In genomic region chr6:108057353-108057752, GRCm38 (mm10) we compare ENCODE assay signal across 11 mouse cellular contexts.
"Had no signal": no experiment of that assay in that cellular context is flagged by ENCODE, and none has a peak within 500 bp of the region (broad histone marks: within the 10 kb centered on the region; RNA-seq: fewer than 3 reads in every experiment).

No protein-coding gene starts in this region.

- H3K4me3 ChIP-seq: left cerebral cortex, adult 2 months; liver, embryonic 13.5 days had no signal

- H3K4me1 ChIP-seq: liver, embryonic 13.5 days had no signal

- H3K4me2 ChIP-seq: liver, embryonic 13.5 days; midbrain, embryonic 11.5 days had no signal

- DNase-seq: layer of hippocampus, adult 9-11 months; liver, embryonic 13.5 days; lung, adult 2 months; lung, postnatal 14 days; lung, postnatal 4 days; midbrain, embryonic 14.5 days; thymus, adult 18-20 months; thymus, postnatal 36 days had no signal

- H3K27me3 ChIP-seq: liver, embryonic 13.5 days had no signal

- H3K27ac ChIP-seq: kidney, postnatal 0 days; left cerebral cortex, adult 2 months; liver, embryonic 13.5 days had no signal

- H3K9ac ChIP-seq: liver, embryonic 13.5 days had no signal

- H3K9me3 ChIP-seq: liver, embryonic 13.5 days had no signal

- H3K36me3 ChIP-seq: liver, embryonic 13.5 days had no signal
